Mouse (Mus musculus) liver, embryonic 14.5 days (tissue): ENCODE measurements at regions not wholly inside any gene's neighbourhood (a gene's known extent, or its start where the extent isn't known, plus 50 kb on each side); places are given as distances from the start of the nearest gene placed in this dataset.

Source experiments
- CTCF ChIP-seq: IDR thresholded peaks from 2 replicates; pipeline ENCODE4 v1.5.1; 2016; ENCODE audit warnings: antibody characterized with exemption, low read depth, control low read depth
- EP300 ChIP-seq: IDR thresholded peaks from 2 replicates; pipeline ENCODE4 v1.6.1; 2016; ENCODE audit warnings: antibody characterized with exemption, low read depth

GRCm38 (mm10) chr12:96558824-96559223, 866.8 kb downstream of the Flrt2 start:
- TF ChIP-seq EP300 (no peak), CTCF (no peak)
